Mouse (Mus musculus): ENCODE measurements around the gene Dzip1. TPM values are rescaled to one million over a fixed set of nuclear protein-coding genes. Genes with fewer than 3 reads are reported as not detected.
A peak's percentile ranks its signal among the peaks of the same experiment; 100 is the strongest.

Dzip1 gene
- polyA plus RNA-seq, 2 experiments: 26.0 to 52.1 TPM

GRCm38 (mm10) chr14:118938551-118938950, 13.3 kb upstream of the Dzip1 start:
- H3K9ac ChIP-seq (ENCODE audit: low read depth, low read length, severe bottlenecking): peak overlapping the region; percentile 99
- no peak for TF ChIP-seq POLR2A (IDR thresholded peaks at IDR 0.05; ENCODE audit: borderline replicate concordance, extremely low read depth, insufficient read depth, insufficient read length)
- ATAC-seq (ENCODE audit: low FRiP score, low read depth) (no peak), DNase-seq (ENCODE audit: low spot score) (peak; percentile 34)
- H3K4me3 ChIP-seq (replicated peaks; ENCODE audit: low read length): peak overlapping the region; percentile 99
- H3K9me3 ChIP-seq (ENCODE audit: control insufficient read depth, low read length): no peaks in the 10 kb centered on the region
- no peaks in the 10 kb centered on the region for H3K36me3 ChIP-seq (ENCODE audit: control insufficient read depth, insufficient read depth, low read length)
- no peaks in the 10 kb centered on the region for H3K27me3 ChIP-seq (ENCODE audit: control insufficient read depth, insufficient read depth, low read length)
- no peak overlapping the region; the same call in 1 of the 2 replicates for H3K27ac ChIP-seq (replicated peaks; ENCODE audit: low read depth, low read length)
- H3K4me1 ChIP-seq (ENCODE audit: control insufficient read depth, insufficient read depth, low read length): peaks cover 12% of the 10 kb centered on the region
- H3K4me2 ChIP-seq (replicated peaks; ENCODE audit: low read depth, low read length, severe bottlenecking): peak overlapping the region; percentile 65
- WGBS: under 1% methylated on average over 7 of the region's 7 CpGs

- Histone ChIP-seq H3K4me3 (replicated peaks; ENCODE audit: low read length) (peak within 1 kb of the TSS; percentile 99), H3K27ac (replicated peaks; ENCODE audit: low read depth, low read length) (peak within 1 kb of the TSS; percentile 90), H3K4me2 (replicated peaks; ENCODE audit: low read depth, low read length, severe bottlenecking) (peak within 1 kb of the TSS; percentile 69), H3K36me3 (ENCODE audit: control insufficient read depth, insufficient read depth, low read length) (no peaks in the 10 kb centered on the region), H3K27me3 (ENCODE audit: control insufficient read depth, insufficient read depth, low read length) (no peaks in the 10 kb centered on the region), H3K4me1 (ENCODE audit: control insufficient read depth, insufficient read depth, low read length) (peaks cover 12% of the 10 kb centered on the region), H3K9ac (ENCODE audit: low read depth, low read length, severe bottlenecking) (peak within 1 kb of the TSS; percentile 99), H3K9me3 (ENCODE audit: control insufficient read depth, low read length) (no peaks in the 10 kb centered on the region)
- ATAC-seq (ENCODE audit: low FRiP score, low read depth): peak; percentile 100
- TF ChIP-seq POLR2A (IDR thresholded peaks at IDR 0.05; ENCODE audit: borderline replicate concordance, extremely low read depth, insufficient read depth, insufficient read length): peak; percentile 70; the same call in 1 of the 2 replicates
- under 1% methylated on average over 63 of the region's 124 CpGs for WGBS
- DNase-seq (ENCODE audit: low spot score): peak; percentile 99
Measured at GRCm38 (mm10) chr14:118937533-118938492, 12.6 kb upstream of the Dzip1 start, which contains the start of gene Dnajc3. Dnajc3 (plus strand) TSS chr14:118937976.

- no peaks in the 10 kb centered on the region for H3K9me3 ChIP-seq (ENCODE audit: control insufficient read depth, low read length)
- WGBS: 29% methylated on average over 4 of the region's 4 CpGs
- no peak for TF ChIP-seq POLR2A (IDR thresholded peaks at IDR 0.05; ENCODE audit: borderline replicate concordance, extremely low read depth, insufficient read depth, insufficient read length)
- ATAC-seq (ENCODE audit: low FRiP score, low read depth) (no peak), DNase-seq (ENCODE audit: low spot score) (no peak)
- H3K4me3 ChIP-seq (replicated peaks; ENCODE audit: low read length): peak overlapping the region; percentile 99
- peak overlapping the region; percentile 69 for H3K4me2 ChIP-seq (replicated peaks; ENCODE audit: low read depth, low read length, severe bottlenecking)
- H3K27ac ChIP-seq (replicated peaks; ENCODE audit: low read depth, low read length): peak overlapping the region; percentile 65
- H3K27me3 ChIP-seq (ENCODE audit: control insufficient read depth, insufficient read depth, low read length): no peaks in the 10 kb centered on the region
- H3K36me3 ChIP-seq (ENCODE audit: control insufficient read depth, insufficient read depth, low read length): no peaks in the 10 kb centered on the region
- H3K4me1 ChIP-seq (ENCODE audit: control insufficient read depth, insufficient read depth, low read length): peaks cover 12% of the 10 kb centered on the region
- peak overlapping the region; percentile 99 for H3K9ac ChIP-seq (ENCODE audit: low read depth, low read length, severe bottlenecking)
Measured at GRCm38 (mm10) chr14:118936952-118937351, 11.7 kb upstream of the Dzip1 start.

GRCm38 (mm10) chr14:118936236-118936635, 11.0 kb upstream of the Dzip1 start:
- no peak overlapping the region for H3K9ac ChIP-seq (ENCODE audit: low read depth, low read length, severe bottlenecking)
- no peaks in the 10 kb centered on the region for H3K9me3 ChIP-seq (ENCODE audit: control insufficient read depth, low read length)
- no peak for DNase-seq (ENCODE audit: low spot score)
- no peak overlapping the region for H3K27ac ChIP-seq (replicated peaks; ENCODE audit: low read depth, low read length)
- H3K36me3 ChIP-seq (ENCODE audit: control insufficient read depth, insufficient read depth, low read length): no peaks in the 10 kb centered on the region
- no peaks in the 10 kb centered on the region for H3K27me3 ChIP-seq (ENCODE audit: control insufficient read depth, insufficient read depth, low read length)
- H3K4me1 ChIP-seq (ENCODE audit: control insufficient read depth, insufficient read depth, low read length): peaks cover 12% of the 10 kb centered on the region
- ATAC-seq (ENCODE audit: low FRiP score, low read depth): no peak
- no peak overlapping the region for H3K4me2 ChIP-seq (replicated peaks; ENCODE audit: low read depth, low read length, severe bottlenecking)
- TF ChIP-seq POLR2A (IDR thresholded peaks at IDR 0.05; ENCODE audit: borderline replicate concordance, extremely low read depth, insufficient read depth, insufficient read length): no peak
- H3K4me3 ChIP-seq (replicated peaks; ENCODE audit: low read length): no peak overlapping the region
- WGBS: 63% methylated on average over 3 of the region's 3 CpGs

- DNase-seq (ENCODE audit: low spot score) (no peak), ATAC-seq (ENCODE audit: low FRiP score, low read depth) (no peak)
- Histone ChIP-seq H3K27me3 (ENCODE audit: control insufficient read depth, insufficient read depth, low read length) (no peaks in the 10 kb centered on the region), H3K9me3 (ENCODE audit: control insufficient read depth, low read length) (no peaks in the 10 kb centered on the region), H3K4me1 (ENCODE audit: control insufficient read depth, insufficient read depth, low read length) (peaks cover 9% of the 10 kb centered on the region), H3K36me3 (ENCODE audit: control insufficient read depth, insufficient read depth, low read length) (no peaks in the 10 kb centered on the region), H3K4me2 (replicated peaks; ENCODE audit: low read depth, low read length, severe bottlenecking) (no peak overlapping the region), H3K9ac (ENCODE audit: low read depth, low read length, severe bottlenecking) (no peak overlapping the region), H3K4me3 (replicated peaks; ENCODE audit: low read length) (no peak overlapping the region), H3K27ac (replicated peaks; ENCODE audit: low read depth, low read length) (no peak overlapping the region)
- TF ChIP-seq POLR2A (IDR thresholded peaks at IDR 0.05; ENCODE audit: borderline replicate concordance, extremely low read depth, insufficient read depth, insufficient read length): no peak
- 92% methylated on average over 9 of the region's 9 CpGs for WGBS
Measured at GRCm38 (mm10) chr14:118934686-118935085, 9.4 kb upstream of the Dzip1 start.

Data from limb, embryonic 14.5 days (tissue).